Mouse (Mus musculus): ENCODE results near the gene Prodh2.

DNA sequence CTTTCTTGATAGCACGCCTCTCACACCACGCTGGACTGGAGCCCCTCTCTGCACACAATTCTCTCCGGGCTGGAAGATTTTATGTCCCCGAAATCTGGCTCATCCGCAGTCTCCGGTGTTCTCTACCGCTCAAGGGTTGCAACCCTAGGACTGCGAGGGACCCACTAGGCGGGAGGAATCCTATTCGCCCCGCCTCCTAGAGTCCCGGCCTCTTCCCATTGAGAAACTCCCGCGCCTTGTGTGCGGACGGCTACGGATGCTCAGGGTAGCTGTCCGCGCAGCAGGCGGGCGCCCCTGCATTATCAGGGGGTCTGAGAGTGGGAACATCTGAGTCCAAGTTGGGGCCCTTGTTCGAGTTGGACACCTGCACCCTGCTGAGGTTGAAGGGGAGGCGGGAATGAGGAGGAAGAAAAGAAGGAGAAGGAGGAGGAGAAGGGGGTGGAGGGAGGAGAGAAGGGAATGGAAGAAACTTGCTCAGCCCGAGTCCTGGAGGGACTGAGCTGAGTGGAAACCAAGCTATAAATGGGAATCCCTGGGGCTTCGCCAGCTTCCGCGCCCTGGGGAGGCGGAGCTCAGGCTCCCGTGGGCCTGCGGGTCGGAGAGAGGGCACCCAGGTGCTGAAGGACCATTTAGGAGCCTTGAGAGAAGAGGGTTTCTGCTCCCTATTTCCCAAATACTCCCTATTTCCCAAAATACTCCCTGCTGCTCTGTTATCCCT, 36.4 kb upstream of the Prodh2 start:
- TF ChIP-seq CTCF (IDR thresholded peaks at IDR 0.05; ENCODE audit: low read depth, low read length) (no peak), EP300 (IDR thresholded peaks at IDR 0.05; ENCODE audit: insufficient read depth, low read depth, low read length) (no peak), POLR2A (IDR thresholded peaks at IDR 0.05; ENCODE audit: insufficient read depth, low read length) (no peak)

Data from ES-Bruce4 (cell line).